Mouse (Mus musculus) midbrain, embryonic 12.5 days (tissue): ENCODE measurements at regions not wholly inside any gene's neighbourhood (a gene's known extent, or its start where the extent isn't known, plus 50 kb on each side); places are given as distances from the start of the nearest gene placed in this dataset.

Source experiments
- ATAC-seq: fragments of 200-750 bp; cut with Nextera tagmentation; 2 replicates; pipeline ENCODE4 v1.8.0; 2017; ENCODE audit warnings: low read depth, moderate TSS enrichment, moderate library complexity; ENCODE audit not compliant: low FRiP score
- H3K27ac ChIP-seq: fragments of 300-500 bp; sonication (generic); replicated peaks from 2 replicates; pipeline ENCODE4 v1.5.1; 2016; ENCODE audit warnings: mild to moderate bottlenecking
- H3K27me3 ChIP-seq: fragments of 300-500 bp; sonication (generic); 2 replicates; pipeline ENCODE4 v1.6.1; 2016; ENCODE audit warnings: mild to moderate bottlenecking
- H3K36me3 ChIP-seq: fragments of 300-500 bp; sonication (generic); 2 replicates; pipeline ENCODE4 v1.6.1; 2016
- H3K4me1 ChIP-seq: fragments of 300-500 bp; sonication (generic); 2 replicates; pipeline ENCODE4 v1.6.1; 2016
- H3K4me2 ChIP-seq: fragments of 300-500 bp; sonication (generic); replicated peaks from 2 replicates; pipeline ENCODE4 v1.6.1; 2016; ENCODE audit warnings: mild to moderate bottlenecking, moderate library complexity
- H3K4me3 ChIP-seq: fragments of 300-500 bp; sonication (generic); 2 replicates; pipeline ENCODE4 v1.5.1; 2016; ENCODE audit warnings: mild to moderate bottlenecking
- H3K9ac ChIP-seq: fragments of 300-500 bp; sonication (generic); replicated peaks from 2 replicates; pipeline ENCODE4 v1.6.1; 2016; ENCODE audit warnings: mild to moderate bottlenecking, moderate library complexity
- H3K9me3 ChIP-seq: fragments of 300-500 bp; sonication (generic); 2 replicates; pipeline ENCODE4 v1.6.1; 2016; ENCODE audit warnings: mild to moderate bottlenecking
- WGBS: fragments of 180-500 bp; shearing (Covaris S2); methylation state at CpG from one replicate; pipeline ENCODE4 v1.1.7; 2016; 5-methylcytosine and 5-hydroxymethylcytosine counted together

DNA sequence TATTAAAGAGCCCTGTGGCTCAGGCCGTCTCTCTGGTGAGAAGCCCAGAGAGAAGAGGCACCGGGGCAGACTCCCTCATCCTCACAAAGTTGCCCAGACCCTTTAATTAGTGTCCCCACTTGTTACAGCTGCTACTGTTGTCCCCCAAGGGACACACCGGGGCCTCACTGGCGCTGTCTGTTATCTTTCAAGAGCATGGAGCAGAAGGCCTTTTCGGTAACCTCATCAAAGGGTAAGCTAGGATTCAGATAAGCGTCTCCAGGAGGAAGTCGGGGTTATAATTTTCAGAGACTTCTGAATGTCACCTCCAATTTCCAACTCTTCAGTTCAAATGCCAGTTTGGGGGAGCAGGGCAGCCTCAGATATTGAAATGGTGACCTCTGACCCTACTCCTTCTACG lies 135.3 kb downstream of the Gm4791 start:
- Histone ChIP-seq H3K27ac (no peak overlapping the region), H3K4me1 (no peaks in the 10 kb centered on the region), H3K4me2 (no peak overlapping the region), H3K27me3 (no peaks in the 10 kb centered on the region), H3K9me3 (no peaks in the 10 kb centered on the region), H3K36me3 (no peaks in the 10 kb centered on the region), H3K9ac (no peak overlapping the region), H3K4me3 (no peak overlapping the region)
- no peak for ATAC-seq
- 74% methylated on average over 8 of the region's 8 CpGs for WGBS

DNA sequence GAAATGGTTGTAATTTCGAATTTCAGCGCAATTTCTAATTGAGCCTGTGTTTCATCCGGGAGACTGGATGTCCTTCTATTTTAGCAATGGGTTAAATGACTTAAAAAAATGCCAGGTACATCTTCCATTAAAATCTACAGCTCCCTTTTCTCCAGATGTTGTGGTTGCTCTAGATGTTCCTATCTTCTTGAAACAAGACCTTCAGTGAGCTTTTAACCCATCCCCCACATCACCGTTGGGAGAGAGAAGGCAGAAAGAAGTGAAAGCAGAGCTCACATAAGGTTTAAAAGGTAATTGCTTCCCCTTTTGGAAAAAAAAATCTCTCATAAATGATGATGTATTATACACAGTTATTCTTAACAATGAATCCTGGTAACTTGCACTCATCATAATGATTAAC lies 135.9 kb downstream of the Gm4791 start:
- no peak for ATAC-seq
- no peak overlapping the region for H3K9ac ChIP-seq
- no peaks in the 10 kb centered on the region for H3K4me1 ChIP-seq
- no peaks in the 10 kb centered on the region for H3K9me3 ChIP-seq
- no peak overlapping the region for H3K27ac ChIP-seq
- no peaks in the 10 kb centered on the region for H3K27me3 ChIP-seq
- H3K4me2 ChIP-seq, result no peak overlapping the region
- 88% methylated on average over 4 of the region's 4 CpGs for WGBS
- no peaks in the 10 kb centered on the region for H3K36me3 ChIP-seq
- no peak overlapping the region for H3K4me3 ChIP-seq

DNA sequence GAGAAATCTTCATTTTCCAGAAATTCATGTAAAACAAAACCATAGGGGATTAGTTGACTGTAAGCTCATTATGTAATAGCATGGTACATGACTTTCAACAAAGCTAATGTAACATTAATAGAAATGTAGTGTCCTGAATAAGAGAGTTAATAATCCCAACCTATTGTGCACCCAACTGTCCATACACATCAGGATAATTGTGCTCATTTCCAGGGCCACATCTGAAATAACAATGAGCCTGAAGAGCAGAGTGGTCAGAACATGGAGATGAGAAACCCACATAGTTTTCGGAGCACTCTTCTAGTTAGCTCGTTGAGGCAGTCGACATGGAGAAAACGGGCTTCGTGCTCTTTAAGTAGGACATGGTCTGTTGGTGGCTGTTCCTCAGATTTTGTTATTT lies 138.1 kb downstream of the Gm4791 start:
- Histone ChIP-seq H3K4me1 (no peaks in the 10 kb centered on the region), H3K4me2 (no peak overlapping the region), H3K9ac (no peak overlapping the region), H3K27me3 (no peaks in the 10 kb centered on the region), H3K9me3 (no peaks in the 10 kb centered on the region), H3K36me3 (no peaks in the 10 kb centered on the region), H3K4me3 (no peak overlapping the region), H3K27ac (no peak overlapping the region)
- 90% methylated on average over 5 of the region's 5 CpGs for WGBS
- ATAC-seq, result no peak

DNA sequence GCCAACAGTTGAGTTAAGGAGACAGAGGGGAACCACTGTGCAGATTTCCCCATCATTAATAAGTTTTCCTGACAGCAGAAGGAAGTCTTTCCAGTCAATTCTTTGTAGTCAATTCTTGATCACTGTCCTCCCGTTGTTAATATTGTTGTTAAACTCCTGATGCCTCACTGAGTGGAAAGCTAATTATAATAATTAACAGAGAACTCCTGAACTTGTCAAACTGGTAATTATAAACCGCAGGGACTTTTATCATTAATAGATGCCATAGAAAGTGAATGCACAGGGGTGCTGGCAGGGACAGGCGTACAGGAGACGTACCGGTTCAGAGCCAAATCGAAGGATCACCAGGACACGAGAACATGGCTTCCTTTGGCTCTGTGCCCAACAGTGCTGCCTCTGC lies 154.9 kb downstream of the Gm4791 start:
- Histone ChIP-seq H3K36me3 (no peaks in the 10 kb centered on the region), H3K27ac (no peak overlapping the region), H3K9ac (no peak overlapping the region), H3K4me1 (no peaks in the 10 kb centered on the region), H3K9me3 (no peaks in the 10 kb centered on the region), H3K4me2 (no peak overlapping the region), H3K4me3 (no peak overlapping the region), H3K27me3 (no peaks in the 10 kb centered on the region)
- 92% methylated on average over 7 of the region's 7 CpGs for WGBS
- no peak for ATAC-seq

DNA sequence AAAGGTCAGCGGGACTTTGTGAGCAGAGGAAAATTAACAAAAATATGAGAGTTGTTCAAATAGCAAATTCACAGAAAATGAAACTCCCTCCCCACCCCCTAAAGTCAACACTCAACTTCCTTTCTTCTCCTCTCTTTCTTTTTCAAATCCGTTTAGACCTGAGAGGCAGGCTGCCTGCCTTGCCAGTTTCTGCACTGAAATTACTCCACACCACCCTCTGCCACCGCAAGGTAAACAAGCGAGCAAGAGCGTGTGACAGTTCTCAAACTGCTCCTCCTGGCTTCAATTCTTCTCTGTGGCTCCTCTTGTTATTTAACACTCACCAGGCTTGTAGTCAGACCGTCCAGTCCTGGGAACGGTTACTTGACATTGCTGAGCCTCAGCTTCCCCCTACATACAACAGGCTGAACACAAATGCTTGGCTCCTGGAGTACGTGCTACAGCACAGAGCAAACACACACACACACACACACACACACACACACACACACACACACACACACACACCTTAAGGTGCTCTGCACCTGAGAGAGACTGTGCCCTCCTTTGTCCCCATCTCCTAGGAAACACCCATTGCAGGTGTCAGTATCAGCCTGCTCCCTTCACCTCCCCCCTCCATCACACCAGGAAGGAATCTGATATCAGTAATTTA lies 167.1 kb downstream of the Gm4791 start:
- WGBS, result 50% methylated on average over 8 of the region's 8 CpGs
- ATAC-seq, result no peak
- Histone ChIP-seq H3K36me3 (no peaks in the 10 kb centered on the region), H3K4me1 (peaks cover 9% of the 10 kb centered on the region; the same call in 1 of the 2 replicates), H3K27ac (no peak overlapping the region), H3K4me2 (no peak overlapping the region), H3K9me3 (no peaks in the 10 kb centered on the region), H3K27me3 (no peaks in the 10 kb centered on the region), H3K9ac (no peak overlapping the region), H3K4me3 (no peak overlapping the region)

DNA sequence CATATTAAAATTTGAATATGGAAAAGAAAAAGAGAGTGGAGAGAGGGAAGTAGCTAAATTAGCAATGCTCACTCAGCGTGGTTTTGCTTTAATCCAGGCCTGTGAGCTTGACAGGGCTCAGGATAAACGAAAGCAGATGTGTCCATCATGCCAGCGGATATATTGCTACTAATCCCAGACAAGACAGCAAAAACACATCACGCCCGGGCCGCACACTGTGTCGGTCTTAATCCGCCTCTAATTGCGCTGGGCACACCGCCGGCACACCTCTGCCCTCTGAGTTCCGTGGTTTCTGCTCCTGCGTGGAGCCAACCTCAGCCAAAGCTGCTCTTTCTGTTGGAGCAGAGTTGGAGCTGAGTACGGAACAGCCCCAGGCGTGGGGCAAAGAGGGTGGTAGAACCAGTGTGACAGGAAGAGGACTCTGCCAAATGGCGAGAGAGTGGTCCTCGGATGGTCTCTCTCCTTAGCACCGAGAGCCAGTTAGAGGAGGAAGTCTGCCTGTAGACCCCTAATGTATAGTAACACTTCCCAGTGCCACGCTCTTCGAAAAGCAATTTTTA lies 169.2 kb downstream of the Gm4791 start:
- H3K4me2 ChIP-seq, result no peak overlapping the region
- no peaks in the 10 kb centered on the region for H3K9me3 ChIP-seq
- no peak overlapping the region for H3K9ac ChIP-seq
- WGBS, result 62% methylated on average over 20 of the region's 20 CpGs
- peaks cover 9% of the 10 kb centered on the region; the same call in 1 of the 2 replicates for H3K4me1 ChIP-seq
- no peak for ATAC-seq
- H3K27me3 ChIP-seq, result no peaks in the 10 kb centered on the region
- no peak overlapping the region for H3K4me3 ChIP-seq
- no peak overlapping the region for H3K27ac ChIP-seq
- no peaks in the 10 kb centered on the region for H3K36me3 ChIP-seq

DNA sequence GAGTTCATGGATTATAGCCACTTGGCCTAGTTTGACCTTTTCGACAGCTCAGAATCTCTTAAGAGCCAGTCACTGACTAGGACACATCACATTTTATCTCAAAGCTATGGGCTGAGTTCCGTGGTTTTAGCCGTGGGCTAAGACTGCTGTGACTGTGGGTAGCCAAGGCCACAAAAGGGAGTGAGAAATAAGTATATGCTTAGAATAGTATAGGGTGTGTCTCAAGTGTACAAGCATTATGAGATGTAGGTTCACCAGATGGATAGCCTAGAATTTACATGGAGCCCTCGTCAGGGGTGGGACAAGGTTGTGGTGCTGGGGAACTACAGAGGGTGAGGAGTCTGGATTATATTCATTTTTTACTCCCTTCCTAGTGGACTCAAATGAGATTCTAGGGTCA lies 177.5 kb downstream of the Gm4791 start:
- Histone ChIP-seq H3K9ac (no peak overlapping the region), H3K4me2 (no peak overlapping the region), H3K27me3 (no peaks in the 10 kb centered on the region), H3K27ac (no peak overlapping the region), H3K36me3 (no peaks in the 10 kb centered on the region), H3K4me1 (no peaks in the 10 kb centered on the region), H3K4me3 (no peak overlapping the region), H3K9me3 (no peaks in the 10 kb centered on the region)
- 88% methylated on average over 4 of the region's 4 CpGs for WGBS
- ATAC-seq, result no peak

DNA sequence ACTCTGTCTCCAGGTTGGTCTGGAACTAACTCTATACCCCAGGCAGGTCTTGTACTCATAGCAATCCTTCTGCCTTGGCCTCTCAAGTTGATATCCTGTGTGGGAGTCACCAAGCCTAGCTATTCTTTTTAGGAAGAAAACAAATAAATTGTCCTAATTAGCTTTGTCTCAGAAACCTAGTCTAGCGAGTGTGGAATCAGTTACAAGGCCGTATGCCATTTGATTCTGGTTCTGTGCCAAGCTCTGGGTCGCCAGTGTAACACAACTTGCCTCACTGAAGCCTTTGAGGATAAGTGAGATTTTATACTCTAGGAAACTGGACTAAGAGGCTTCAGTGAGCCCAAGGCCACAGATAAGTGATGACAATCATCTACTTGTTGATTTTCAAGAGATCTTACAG lies 219.6 kb downstream of the Gm4791 start:
- Histone ChIP-seq H3K36me3 (no peaks in the 10 kb centered on the region), H3K4me3 (no peak overlapping the region), H3K4me2 (no peak overlapping the region), H3K4me1 (no peaks in the 10 kb centered on the region), H3K27ac (no peak overlapping the region), H3K9ac (no peak overlapping the region), H3K27me3 (no peaks in the 10 kb centered on the region), H3K9me3 (no peaks in the 10 kb centered on the region)
- no peak for ATAC-seq
- 73% methylated on average over 3 of the region's 3 CpGs for WGBS

DNA sequence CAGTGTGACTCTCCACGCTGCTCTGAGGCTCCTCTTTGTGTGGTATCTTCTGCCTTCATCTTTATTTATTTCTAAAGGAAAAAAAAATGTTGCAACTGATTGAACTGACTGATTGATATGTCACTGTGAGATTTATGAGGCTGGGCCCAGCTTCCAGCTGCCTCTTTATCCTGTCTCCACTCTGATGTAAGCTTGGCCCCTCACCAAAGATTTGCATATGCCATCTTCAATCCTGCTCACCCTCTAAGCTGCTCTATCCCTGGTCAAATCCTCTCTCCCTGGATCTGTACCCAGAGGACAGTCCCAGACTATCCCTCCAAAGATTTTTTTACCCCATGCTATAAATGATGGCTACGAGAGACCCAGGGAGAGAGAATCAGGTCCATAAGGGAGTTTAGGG lies 225.0 kb downstream of the Gm4791 start:
- Histone ChIP-seq H3K27me3 (no peaks in the 10 kb centered on the region), H3K4me2 (no peak overlapping the region), H3K4me3 (no peak overlapping the region), H3K9ac (no peak overlapping the region), H3K4me1 (no peaks in the 10 kb centered on the region), H3K36me3 (no peaks in the 10 kb centered on the region), H3K27ac (no peak overlapping the region), H3K9me3 (no peaks in the 10 kb centered on the region)
- no peak for ATAC-seq
- WGBS, result 72% methylated on average over 2 of the region's 2 CpGs

DNA sequence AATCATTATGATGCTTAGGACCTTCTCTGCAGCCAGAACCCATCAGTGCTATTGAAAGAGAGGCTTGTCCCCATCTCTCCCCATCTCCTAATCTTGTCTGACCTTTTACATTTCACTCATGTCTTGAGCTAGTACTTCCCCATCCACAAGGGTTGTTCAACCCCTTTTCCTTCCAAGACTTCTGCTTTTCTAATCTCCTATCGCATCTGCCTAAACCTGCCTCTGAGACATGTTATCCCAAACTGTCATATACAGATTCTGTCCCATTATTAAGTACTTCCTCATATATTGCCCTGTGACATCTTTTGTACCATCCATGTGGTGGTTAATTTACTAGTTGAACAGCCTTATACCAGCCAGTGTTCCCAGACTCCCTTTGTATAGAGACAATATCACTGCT lies 225.7 kb downstream of the Gm4791 start:
- Histone ChIP-seq H3K4me2 (no peak overlapping the region), H3K4me1 (no peaks in the 10 kb centered on the region), H3K27me3 (no peaks in the 10 kb centered on the region), H3K36me3 (no peaks in the 10 kb centered on the region), H3K9me3 (no peaks in the 10 kb centered on the region), H3K9ac (no peak overlapping the region), H3K4me3 (no peak overlapping the region), H3K27ac (no peak overlapping the region)
- WGBS, result 97% methylated on average over 1 of the region's 1 CpGs
- no peak for ATAC-seq

DNA sequence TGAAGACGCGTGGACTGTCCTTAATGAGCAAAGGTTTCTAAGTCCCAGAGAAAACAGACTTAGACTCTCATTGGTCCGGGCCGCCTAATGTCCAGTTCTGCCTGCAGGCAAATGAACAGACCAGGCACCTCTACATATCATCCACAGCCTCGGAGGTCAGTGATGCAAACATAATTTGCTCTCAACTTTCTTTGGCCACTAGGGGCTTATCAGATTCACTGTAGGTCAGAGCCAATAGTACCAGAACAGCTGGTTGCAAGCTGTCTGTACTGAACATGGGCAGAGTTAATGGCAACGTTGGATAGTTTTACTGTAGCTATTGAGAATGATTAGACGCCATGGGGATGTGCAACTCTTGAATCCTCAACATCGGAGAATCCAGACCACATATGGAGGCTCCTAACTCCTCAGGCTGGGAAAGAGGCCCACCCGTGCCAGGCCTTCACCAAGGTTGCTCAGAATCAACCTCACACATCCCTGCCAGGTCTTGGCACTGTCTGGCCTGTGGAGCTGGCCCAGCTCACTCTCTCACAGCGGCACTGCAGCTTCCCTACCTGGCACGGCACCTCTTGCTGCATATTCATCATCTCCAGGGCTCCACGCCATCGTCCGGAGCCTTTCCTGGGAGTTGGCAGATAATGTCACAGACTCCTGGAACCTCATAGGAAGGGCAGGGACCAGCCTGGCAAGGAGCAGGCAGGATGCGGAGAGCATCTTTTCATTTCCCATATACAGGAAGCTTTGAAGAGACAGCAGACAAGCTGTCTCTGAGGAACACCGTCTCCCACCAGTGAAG lies 228.1 kb downstream of the Gm4791 start:
- Histone ChIP-seq H3K27ac (no peak overlapping the region), H3K9me3 (no peaks in the 10 kb centered on the region), H3K4me2 (no peak overlapping the region), H3K27me3 (no peaks in the 10 kb centered on the region), H3K4me1 (no peaks in the 10 kb centered on the region), H3K36me3 (no peaks in the 10 kb centered on the region), H3K4me3 (no peak overlapping the region), H3K9ac (no peak overlapping the region)
- ATAC-seq, result no peak
- 88% methylated on average over 16 of the region's 16 CpGs for WGBS

DNA sequence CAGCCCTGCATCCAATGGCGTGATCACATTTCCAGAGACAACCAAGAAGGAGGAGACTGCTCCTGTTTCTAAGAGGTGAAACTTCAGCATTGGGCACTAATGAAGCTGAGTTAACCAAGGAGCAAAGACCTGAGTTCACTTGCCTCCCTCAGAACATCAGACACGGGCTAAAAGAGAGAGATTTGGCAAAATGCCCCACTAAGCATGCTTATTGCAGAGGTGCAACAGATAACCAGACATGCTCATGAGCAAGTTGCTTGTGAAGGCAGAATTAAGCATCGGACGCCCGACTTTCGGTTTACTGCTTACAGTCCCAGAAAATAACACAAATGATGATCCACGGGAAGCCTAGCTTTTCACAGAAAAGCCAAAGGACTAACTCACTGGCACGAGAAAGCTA lies 228.8 kb downstream of the Gm4791 start:
- H3K9ac ChIP-seq, result no peak overlapping the region
- no peaks in the 10 kb centered on the region for H3K9me3 ChIP-seq
- no peak overlapping the region for H3K4me2 ChIP-seq
- ATAC-seq, result no peak
- no peaks in the 10 kb centered on the region for H3K36me3 ChIP-seq
- no peak overlapping the region for H3K27ac ChIP-seq
- no peak overlapping the region for H3K4me3 ChIP-seq
- WGBS, result 90% methylated on average over 8 of the region's 8 CpGs
- no peaks in the 10 kb centered on the region for H3K4me1 ChIP-seq
- no peaks in the 10 kb centered on the region for H3K27me3 ChIP-seq
